Mouse (Mus musculus) myocyte (in vitro differentiated cells): ENCODE data around the gene Xirp1. TPM values are rescaled to one million over a fixed set of nuclear protein-coding genes. Genes with fewer than 3 reads are reported as not detected.

Experiments used
- H3K27me3 ChIP-seq: one replicate; pipeline ENCODE4 v1.6.1; 2011; ENCODE audit not compliant: control insufficient read depth, insufficient read depth, insufficient read length
- H3K36me3 ChIP-seq: one replicate; pipeline ENCODE4 v1.6.1; 2011; ENCODE audit not compliant: control insufficient read depth, insufficient read depth
- H3K4me2 ChIP-seq: one replicate; pipeline ENCODE4 v1.6.1; 2011; ENCODE audit warnings: low read depth, control low read depth
- H3K4me3 ChIP-seq: one replicate; pipeline ENCODE4 v1.5.1; 2011; ENCODE audit warnings: mild to moderate bottlenecking, control low read depth, moderate library complexity
- H3K79me2 ChIP-seq: one replicate; pipeline ENCODE4 v1.6.1; 2011; ENCODE audit not compliant: control insufficient read depth, insufficient read depth
- H3ac ChIP-seq: one replicate; pipeline ENCODE4 v1.6.1; 2011; ENCODE audit not compliant: control insufficient read depth, insufficient read length
- CEBPB ChIP-seq: IDR thresholded peaks from 2 replicates; pipeline ENCODE4 v1.6.1; 2011; ENCODE audit warnings: mild to moderate bottlenecking, moderate library complexity; ENCODE audit not compliant: poor library complexity, insufficient read depth, severe bottlenecking
- E2F4 ChIP-seq: IDR thresholded peaks from one replicate; pipeline ENCODE4 v1.6.1; 2011; ENCODE audit warnings: mild to moderate bottlenecking, control low read depth, moderate library complexity; ENCODE audit not compliant: insufficient read depth
- MAX ChIP-seq: IDR thresholded peaks from one replicate; pipeline ENCODE4 v1.6.1; 2011; ENCODE audit warnings: low read depth, mild to moderate bottlenecking, control low read depth
- MYOD1 ChIP-seq, 3 experiments: IDR thresholded peaks; one replicate each; pipeline ENCODE4 v1.6.1; 2011; ENCODE audit warnings: control low read depth in 2 of 3, low read depth in 2 of 3, mild to moderate bottlenecking in 2 of 3, moderate library complexity in 1 of 3; ENCODE audit not compliant: insufficient read length in 2 of 3, control insufficient read depth in 1 of 3
- MYOG ChIP-seq, 3 experiments: IDR thresholded peaks; one replicate each; pipeline ENCODE4 v1.6.1; 2011; ENCODE audit warnings: control low read depth in 2 of 3, low read depth in 2 of 3, mild to moderate bottlenecking in 2 of 3; ENCODE audit not compliant: insufficient read length in 2 of 3, control insufficient read depth in 1 of 3, insufficient read depth in 1 of 3
- POLR2A ChIP-seq: IDR thresholded peaks from one replicate; pipeline ENCODE4 v1.6.1; 2011; ENCODE audit warnings: low read depth, mild to moderate bottlenecking, control low read depth, moderate library complexity; ENCODE audit not compliant: insufficient read length
- POLR2AphosphoS2 ChIP-seq: IDR thresholded peaks from one replicate; pipeline ENCODE4 v1.6.1; 2011; ENCODE audit warnings: low read depth, control low read depth; ENCODE audit not compliant: insufficient read length
- REST ChIP-seq: IDR thresholded peaks from one replicate; pipeline ENCODE4 v1.6.1; 2011; ENCODE audit warnings: mild to moderate bottlenecking, control low read depth, moderate library complexity; ENCODE audit not compliant: insufficient read depth, insufficient read length
- SRF ChIP-seq: IDR thresholded peaks from one replicate; pipeline ENCODE4 v1.6.1; 2011; ENCODE audit warnings: low read depth; ENCODE audit not compliant: control insufficient read depth, insufficient read length
- TCF12 ChIP-seq: IDR thresholded peaks from one replicate; pipeline ENCODE4 v1.6.1; 2011; ENCODE audit warnings: mild to moderate bottlenecking, control low read depth; ENCODE audit not compliant: poor library complexity, insufficient read depth, severe bottlenecking
- TCF3 ChIP-seq: IDR thresholded peaks from one replicate; pipeline ENCODE4 v1.6.1; 2011; ENCODE audit warnings: low read depth, control low read depth; ENCODE audit not compliant: insufficient read length
- USF1 ChIP-seq: IDR thresholded peaks from one replicate; pipeline ENCODE4 v1.6.1; 2011; ENCODE audit warnings: low read depth, mild to moderate bottlenecking, control low read depth, moderate library complexity
- polyA plus RNA-seq: library from polyadenylated mRNA; unstranded; fragments of >200 nt; fragmentation: generic; extraction: Trizol; gene quantifications from one replicate; pipeline ENCODE4 v1.2.1, GENCODE M21; 2012; ENCODE audit warnings: missing spikeins

The Xirp1 gene
- polyA plus RNA-seq, 1 experiment: 35.6 TPM

DNA sequence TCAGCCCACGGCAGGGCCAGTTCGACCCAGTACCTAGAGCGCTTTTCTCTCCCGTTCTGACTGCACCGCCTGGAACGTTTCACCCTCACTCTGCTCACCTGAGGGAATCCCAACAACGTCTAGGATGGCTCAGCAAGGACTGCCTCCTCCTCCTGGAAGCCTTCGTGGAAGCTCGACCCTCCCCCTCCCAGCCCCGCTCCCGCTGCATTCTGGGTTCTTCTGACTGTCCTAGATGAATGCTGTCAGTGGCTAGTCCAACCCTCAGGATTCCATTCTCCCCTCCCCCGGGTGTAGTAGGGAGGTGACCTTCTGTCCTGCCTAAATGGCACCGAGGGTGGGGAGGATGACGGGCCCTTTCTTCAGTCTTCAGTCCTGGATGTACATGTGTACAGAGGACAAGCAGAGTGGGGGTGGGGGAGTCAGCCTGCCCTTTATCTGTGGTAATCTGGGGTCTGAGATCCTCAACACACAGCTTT lies 38.8 kb downstream of the Xirp1 start, which contains the start of gene Csrnp1:
Gene Csrnp1, minus strand, starts transcription at position 123 of the 476 bp plus-strand sequence.
- Histone ChIP-seq H3K4me3 (peak within 1 kb of the TSS; percentile 54), H3K36me3 (no peaks in the 10 kb centered on the region), H3K27me3 (no peaks in the 10 kb centered on the region), H3K4me2 (peak within 1 kb of the TSS; percentile 100), H3K79me2 (peaks cover 14% of the 10 kb centered on the region), H3ac (peak within 1 kb of the TSS; percentile 57)
- no peak for TF ChIP-seq CEBPB
- no peak for TF ChIP-seq TCF12
- TF ChIP-seq MAX: no peak
- no peak for TF ChIP-seq TCF3
- no peak for TF ChIP-seq USF1
- TF ChIP-seq POLR2A: no peak
- TF ChIP-seq POLR2AphosphoS2: no peak
- TF ChIP-seq MYOD1 (IDR thresholded peaks at IDR 0.05; ENCODE audit: control insufficient read depth in 1 of 3, insufficient read length in 2 of 3, low read depth in 2 of 3): no peak
- TF ChIP-seq SRF: no peak
- TF ChIP-seq E2F4: no peak
- TF ChIP-seq REST: no peak
- no peak for TF ChIP-seq MYOG (IDR thresholded peaks at IDR 0.05; ENCODE audit: control insufficient read depth in 1 of 3, insufficient read depth in 1 of 3, insufficient read length in 2 of 3, low read depth in 2 of 3)

DNA sequence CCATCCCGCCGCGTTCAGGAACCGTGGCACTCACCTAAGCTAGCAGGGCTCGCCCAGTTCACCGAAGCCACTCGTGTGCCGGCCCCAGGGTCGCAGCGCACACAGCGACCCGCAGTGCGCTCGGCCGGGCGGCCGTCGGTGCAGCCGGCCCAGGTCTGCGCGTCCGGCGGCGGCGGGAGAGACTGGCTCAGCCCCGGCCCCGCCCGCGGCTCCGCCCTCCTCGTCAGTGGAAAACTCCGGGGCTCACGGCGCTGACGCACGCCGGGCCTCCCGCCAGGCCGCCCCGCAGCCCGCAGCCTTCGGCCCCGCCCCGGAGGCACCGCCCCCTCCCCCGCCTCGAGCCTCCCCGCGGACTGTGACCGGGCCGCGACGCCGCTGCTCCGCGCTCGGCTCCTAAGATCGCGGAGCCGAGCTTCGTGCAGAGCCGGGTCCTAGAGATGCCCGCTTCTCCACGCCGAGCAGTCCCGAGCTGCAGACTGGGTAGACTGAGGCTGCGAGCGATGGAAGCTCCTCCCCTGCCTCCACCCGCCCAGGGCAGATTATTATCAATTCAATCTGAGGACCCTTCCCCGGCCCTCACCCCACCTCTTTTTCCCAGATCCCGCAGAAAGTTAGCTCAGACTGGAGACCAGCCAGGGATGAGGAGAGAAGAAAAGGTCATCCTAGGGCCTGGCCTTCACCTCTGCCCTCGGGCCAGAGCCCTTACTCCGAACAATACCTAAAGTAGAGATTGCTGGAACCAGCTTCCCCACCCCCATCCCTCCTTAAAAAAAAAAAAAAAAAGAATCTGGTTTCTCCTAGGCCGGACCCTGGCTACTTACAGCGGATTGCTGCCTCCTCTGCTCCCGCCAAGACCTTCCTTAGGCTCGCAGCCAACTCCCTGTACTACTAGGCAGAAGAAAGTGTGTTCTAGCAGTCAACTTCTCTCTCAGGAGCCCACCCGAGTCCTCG lies 39.5 kb downstream of the Xirp1 start:
- Histone ChIP-seq H3K79me2 (peaks cover 21% of the 10 kb centered on the region), H3K27me3 (no peaks in the 10 kb centered on the region), H3ac (peak overlapping the region; percentile 57), H3K4me3 (peak overlapping the region; percentile 54), H3K4me2 (peak overlapping the region; percentile 100), H3K36me3 (no peaks in the 10 kb centered on the region)
- TF ChIP-seq TCF3 (no peak), MYOG (IDR thresholded peaks at IDR 0.05; ENCODE audit: control insufficient read depth in 1 of 3, insufficient read depth in 1 of 3, insufficient read length in 2 of 3, low read depth in 2 of 3) (peak in 1 of 3 experiments; percentile 4), MYOD1 (IDR thresholded peaks at IDR 0.05; ENCODE audit: control insufficient read depth in 1 of 3, insufficient read length in 2 of 3, low read depth in 2 of 3) (peak in 1 of 3 experiments; percentile 29), POLR2A (peak; percentile 97), POLR2AphosphoS2 (peak; percentile 92)

DNA sequence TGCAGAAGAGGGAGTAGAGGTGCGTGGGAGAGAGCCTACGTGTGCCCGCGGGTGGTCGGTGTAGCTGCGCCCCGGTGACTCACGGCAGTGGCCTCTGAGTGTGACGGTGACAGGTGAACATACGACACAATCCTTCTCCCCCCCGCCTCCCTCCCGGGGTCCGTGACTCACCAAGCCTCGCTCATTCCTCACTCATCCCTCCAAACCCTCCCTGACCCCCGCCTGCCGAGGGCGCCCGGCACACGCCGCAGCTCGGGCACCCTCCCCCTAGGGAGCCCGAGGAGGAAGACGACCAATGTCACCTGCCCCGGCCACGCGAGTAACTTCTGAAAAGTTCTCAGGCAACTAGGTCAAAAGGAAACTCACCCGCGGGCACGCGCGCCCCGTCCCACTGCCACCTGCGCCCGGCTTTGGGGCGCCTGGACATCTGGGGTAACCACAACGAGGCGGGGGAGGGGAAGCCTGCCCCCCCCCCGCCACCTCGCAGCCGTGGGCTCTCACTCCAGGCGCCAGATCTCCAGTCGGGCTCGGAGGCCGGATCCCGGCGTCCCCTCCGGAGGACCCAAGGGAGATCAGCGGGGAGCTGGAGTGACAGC lies 40.3 kb downstream of the Xirp1 start:
- TF ChIP-seq MYOG (IDR thresholded peaks at IDR 0.05; ENCODE audit: control insufficient read depth in 1 of 3, insufficient read depth in 1 of 3, insufficient read length in 2 of 3, low read depth in 2 of 3) (peak in 2 of 3 experiments; percentile 1 to 75), MYOD1 (IDR thresholded peaks at IDR 0.05; ENCODE audit: control insufficient read depth in 1 of 3, insufficient read length in 2 of 3, low read depth in 2 of 3) (peak in 2 of 3 experiments; percentile 86 to 98), SRF (no peak), REST (no peak), TCF3 (peak; percentile 34)
- no peaks in the 10 kb centered on the region for H3K27me3 ChIP-seq
- no peaks in the 10 kb centered on the region for H3K36me3 ChIP-seq
- peaks cover 29% of the 10 kb centered on the region for H3K79me2 ChIP-seq
- peak overlapping the region; percentile 57 for H3ac ChIP-seq
- H3K4me2 ChIP-seq: peak overlapping the region; percentile 100
- H3K4me3 ChIP-seq: peak overlapping the region; percentile 54

DNA sequence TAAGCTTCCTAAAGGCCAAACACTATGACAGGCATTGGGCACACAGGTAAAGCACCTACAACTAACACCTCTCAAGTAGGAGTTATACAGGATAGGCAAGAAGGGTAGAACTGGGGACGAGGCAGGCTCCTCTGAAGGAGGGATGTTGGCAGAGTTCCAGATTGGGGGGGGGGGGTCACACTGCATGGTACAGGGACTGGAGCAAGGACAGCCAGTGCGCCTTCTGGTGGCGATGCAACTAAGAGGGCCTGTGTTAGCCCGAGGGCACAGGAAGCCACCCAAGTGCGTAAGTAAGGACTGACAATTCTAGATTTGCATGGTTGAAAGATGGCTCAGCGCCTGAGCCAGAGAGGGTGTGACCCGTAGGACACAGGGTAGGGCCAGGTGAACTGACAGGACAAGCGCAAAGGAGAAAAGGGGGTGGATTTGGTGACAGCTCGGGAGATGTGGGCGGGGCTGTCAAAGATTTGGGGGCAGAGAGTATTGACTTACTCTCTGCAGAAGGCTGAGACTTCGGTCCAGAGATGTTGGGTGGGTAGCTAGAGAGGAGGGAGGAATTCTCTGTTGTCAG lies 41.1 kb downstream of the Xirp1 start:
- Histone ChIP-seq H3K36me3 (no peaks in the 10 kb centered on the region), H3K4me2 (peak overlapping the region; percentile 100), H3K27me3 (no peaks in the 10 kb centered on the region), H3K4me3 (peak overlapping the region; percentile 54), H3K79me2 (peaks cover 33% of the 10 kb centered on the region), H3ac (peak overlapping the region; percentile 57)
- TF ChIP-seq SRF (no peak), E2F4 (no peak), REST (no peak), MYOD1 (IDR thresholded peaks at IDR 0.05; ENCODE audit: control insufficient read depth in 1 of 3, insufficient read length in 2 of 3, low read depth in 2 of 3) (no peak), CEBPB (no peak), USF1 (no peak), MAX (no peak)
